Mouse (Mus musculus): ENCODE measurements around the gene Styxl1. TPM values are rescaled to one million over a fixed set of nuclear protein-coding genes. Genes with fewer than 3 reads are reported as not detected.
A peak's percentile ranks its signal among the peaks of the same experiment; 100 is the strongest.

Gene Styxl1
- polyA plus RNA-seq, 1 experiment: not detected

- H3K4me1 ChIP-seq (ENCODE audit: control insufficient read depth, insufficient read depth, insufficient read length): peaks cover 5% of the 10 kb centered on the region; the same call in 1 of the 2 replicates
- no peak for TF ChIP-seq CTCF (IDR thresholded peaks at IDR 0.05; ENCODE audit: extremely low read depth, insufficient read depth, insufficient read length, insufficient replicate concordance)
- no peak for TF ChIP-seq POLR2A (IDR thresholded peaks at IDR 0.05; ENCODE audit: low read depth, low read length)
- H3K27ac ChIP-seq (ENCODE audit: insufficient read depth, low read length): no peak overlapping the region
- H3K27me3 ChIP-seq (ENCODE audit: control insufficient read depth, insufficient read depth, low read length): no peaks in the 10 kb centered on the region
- H3K4me3 ChIP-seq (ENCODE audit: extremely low read depth, insufficient read depth, insufficient read length): no peak overlapping the region
- H3K36me3 ChIP-seq (ENCODE audit: control insufficient read depth, insufficient read depth, low read length): peaks cover 8% of the 10 kb centered on the region
- no peak for DNase-seq (ENCODE audit: low read depth in 1 of 2, low spot score in 2 of 2)
- 26% methylated on average over 5 of the region's 5 CpGs for WGBS
These were observed 16.6 kb upstream of the Styxl1 start for GRCm38 (mm10) chr5:135794859-135795181.

GRCm38 (mm10) chr5:135793996-135794858 is 16.0 kb upstream of the Styxl1 start:
- TF ChIP-seq CTCF (IDR thresholded peaks at IDR 0.05; ENCODE audit: extremely low read depth, insufficient read depth, insufficient read length, insufficient replicate concordance) (peak; percentile 96), POLR2A (IDR thresholded peaks at IDR 0.05; ENCODE audit: low read depth, low read length) (no peak)

GRCm38 (mm10) chr5:135782901-135783300 is 4.7 kb upstream of the Styxl1 start:
- TF ChIP-seq POLR2A (IDR thresholded peaks at IDR 0.05; ENCODE audit: low read depth, low read length): no peak
- TF ChIP-seq CTCF (IDR thresholded peaks at IDR 0.05; ENCODE audit: extremely low read depth, insufficient read depth, insufficient read length, insufficient replicate concordance): no peak
- 96% methylated on average over 4 of the region's 4 CpGs for WGBS
- no peak overlapping the region for H3K4me3 ChIP-seq (ENCODE audit: extremely low read depth, insufficient read depth, insufficient read length)
- peaks cover 40% of the 10 kb centered on the region for H3K36me3 ChIP-seq (ENCODE audit: control insufficient read depth, insufficient read depth, low read length)
- no peak overlapping the region for H3K27ac ChIP-seq (ENCODE audit: insufficient read depth, low read length)
- no peaks in the 10 kb centered on the region for H3K27me3 ChIP-seq (ENCODE audit: control insufficient read depth, insufficient read depth, low read length)
- no peak for DNase-seq (ENCODE audit: low read depth in 1 of 2, low spot score in 2 of 2)
- peaks cover 5% of the 10 kb centered on the region; the same call in 1 of the 2 replicates for H3K4me1 ChIP-seq (ENCODE audit: control insufficient read depth, insufficient read depth, insufficient read length)

More at GRCm38 (mm10) chr5:135793996-135794858, 16.0 kb upstream of the Styxl1 start:
- Histone ChIP-seq H3K27me3 (ENCODE audit: control insufficient read depth, insufficient read depth, low read length) (no peaks in the 10 kb centered on the region), H3K27ac (ENCODE audit: insufficient read depth, low read length) (no peak overlapping the region), H3K36me3 (ENCODE audit: control insufficient read depth, insufficient read depth, low read length) (peaks cover 13% of the 10 kb centered on the region), H3K4me3 (ENCODE audit: extremely low read depth, insufficient read depth, insufficient read length) (peak overlapping the region; percentile 56), H3K4me1 (ENCODE audit: control insufficient read depth, insufficient read depth, insufficient read length) (peaks cover 5% of the 10 kb centered on the region; the same call in 1 of the 2 replicates)
- DNase-seq (ENCODE audit: low read depth in 1 of 2, low spot score in 2 of 2): peak in 1 of 2 experiments; percentile 78
- WGBS: 25% methylated on average over 20 of the region's 20 CpGs

- Histone ChIP-seq H3K4me3 (ENCODE audit: extremely low read depth, insufficient read depth, insufficient read length) (no peak overlapping the region), H3K27ac (ENCODE audit: insufficient read depth, low read length) (no peak overlapping the region), H3K36me3 (ENCODE audit: control insufficient read depth, insufficient read depth, low read length) (peaks cover 19% of the 10 kb centered on the region), H3K4me1 (ENCODE audit: control insufficient read depth, insufficient read depth, insufficient read length) (peaks cover 9% of the 10 kb centered on the region; the same call in 1 of the 2 replicates), H3K27me3 (ENCODE audit: control insufficient read depth, insufficient read depth, low read length) (no peaks in the 10 kb centered on the region)
- TF ChIP-seq CTCF (IDR thresholded peaks at IDR 0.05; ENCODE audit: extremely low read depth, insufficient read depth, insufficient read length, insufficient replicate concordance): no peak
- TF ChIP-seq POLR2A (IDR thresholded peaks at IDR 0.05; ENCODE audit: low read depth, low read length): no peak
- DNase-seq (ENCODE audit: low read depth in 1 of 2, low spot score in 2 of 2): no peak
- 28% methylated on average over 8 of the region's 8 CpGs for WGBS
These were observed 2.1 kb upstream of the Styxl1 start for GRCm38 (mm10) chr5:135780331-135780730.

- no peaks in the 10 kb centered on the region for H3K27me3 ChIP-seq (ENCODE audit: control insufficient read depth, insufficient read depth, low read length)
- peak; percentile 100 for DNase-seq (ENCODE audit: low read depth in 1 of 2, low spot score in 2 of 2)
- H3K4me1 ChIP-seq (ENCODE audit: control insufficient read depth, insufficient read depth, insufficient read length): peaks cover 9% of the 10 kb centered on the region; the same call in 1 of the 2 replicates
- peak within 1 kb of the TSS; percentile 94 for H3K4me3 ChIP-seq (ENCODE audit: extremely low read depth, insufficient read depth, insufficient read length)
- peak within 1 kb of the TSS; percentile 93 for H3K27ac ChIP-seq (ENCODE audit: insufficient read depth, low read length)
- peak; percentile 97 for TF ChIP-seq POLR2A (IDR thresholded peaks at IDR 0.05; ENCODE audit: low read depth, low read length)
- TF ChIP-seq CTCF (IDR thresholded peaks at IDR 0.05; ENCODE audit: extremely low read depth, insufficient read depth, insufficient read length, insufficient replicate concordance): no peak
- H3K36me3 ChIP-seq (ENCODE audit: control insufficient read depth, insufficient read depth, low read length): peaks cover 6% of the 10 kb centered on the region
- 2% methylated on average over 70 of the region's 70 CpGs for WGBS
These were observed 573 bp upstream of the Styxl1 start, which contains the start of gene Mdh2 for GRCm38 (mm10) chr5:135778471-135779445. Gene Mdh2 (plus strand): TSS chr5:135778480.

GRCm38 (mm10) chr5:135776546-135776945 is 1.6 kb downstream of the Styxl1 start:
- TF ChIP-seq POLR2A (IDR thresholded peaks at IDR 0.05; ENCODE audit: low read depth, low read length): no peak
- TF ChIP-seq CTCF (IDR thresholded peaks at IDR 0.05; ENCODE audit: extremely low read depth, insufficient read depth, insufficient read length, insufficient replicate concordance): no peak
- no peaks in the 10 kb centered on the region for H3K27me3 ChIP-seq (ENCODE audit: control insufficient read depth, insufficient read depth, low read length)
- H3K27ac ChIP-seq (ENCODE audit: insufficient read depth, low read length): no peak overlapping the region
- H3K4me3 ChIP-seq (ENCODE audit: extremely low read depth, insufficient read depth, insufficient read length): no peak overlapping the region
- WGBS: 79% methylated on average over 4 of the region's 4 CpGs
- H3K4me1 ChIP-seq (ENCODE audit: control insufficient read depth, insufficient read depth, insufficient read length): peaks cover 9% of the 10 kb centered on the region; the same call in 1 of the 2 replicates
- H3K36me3 ChIP-seq (ENCODE audit: control insufficient read depth, insufficient read depth, low read length): no peaks in the 10 kb centered on the region
- no peak for DNase-seq (ENCODE audit: low read depth in 1 of 2, low spot score in 2 of 2)
